Mouse (Mus musculus) heart, postnatal 0 days (tissue): ENCODE results near the gene Zfp326.

Experiments
- CTCF ChIP-seq: IDR thresholded peaks from 2 replicates; pipeline ENCODE4 v1.5.1; 2016; ENCODE audit warnings: antibody characterized with exemption, control low read depth, low read depth
- EP300 ChIP-seq: IDR thresholded peaks from 2 replicates; pipeline ENCODE4 v1.6.1; 2016; ENCODE audit warnings: antibody characterized with exemption, low read depth

DNA sequence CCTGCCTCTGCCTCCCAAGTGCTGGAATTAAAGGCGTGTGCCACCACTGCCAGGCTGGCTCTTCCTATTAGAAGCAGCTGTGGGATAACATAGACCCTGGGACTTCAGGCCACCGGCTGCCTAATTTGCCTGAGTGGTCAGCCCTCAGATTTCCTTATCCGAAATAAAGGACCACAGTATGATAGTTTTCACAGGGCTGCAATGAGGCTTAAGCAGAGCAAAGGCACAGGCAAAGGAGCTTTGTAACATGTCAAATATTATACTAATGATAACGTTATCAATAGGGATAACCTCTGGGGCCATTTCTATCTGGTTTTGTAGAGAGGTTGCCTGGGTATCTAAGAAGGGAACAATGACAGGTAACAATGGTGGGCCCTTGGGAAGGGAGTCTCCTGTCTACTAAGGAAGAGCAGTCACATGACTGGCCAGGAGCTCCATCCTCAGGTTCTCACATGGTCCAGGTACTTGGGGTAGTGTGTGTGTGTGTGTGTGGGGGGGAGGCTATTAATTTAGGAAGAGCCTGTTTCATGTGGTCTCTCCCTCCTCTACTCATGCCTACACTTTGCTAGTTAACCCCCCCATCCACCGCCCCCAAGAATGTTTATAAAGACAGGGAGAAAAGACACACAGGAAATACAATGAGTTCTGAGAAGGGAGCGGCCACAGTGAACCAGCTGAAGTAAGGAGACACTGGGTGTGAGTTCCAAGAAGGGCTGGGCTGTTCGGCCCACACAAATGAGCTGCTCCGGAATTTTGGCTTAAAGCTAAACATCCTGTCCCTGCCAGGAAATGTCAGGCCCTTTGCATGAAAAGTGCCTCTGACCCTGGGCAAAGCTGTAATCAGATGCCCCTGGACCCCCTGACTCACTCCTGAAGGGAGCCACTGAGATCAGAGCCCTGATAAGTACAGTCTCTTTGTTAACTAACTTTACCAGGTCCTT, 17.3 kb upstream of the Zfp326 start:
- no peak for TF ChIP-seq CTCF
- no peak for TF ChIP-seq EP300
